Mouse (Mus musculus) liver, embryonic 14.5 days (tissue): Measurements from ENCODE around the gene Ngfr.

Experiments used
- CTCF ChIP-seq: IDR thresholded peaks from 2 replicates; pipeline ENCODE4 v1.5.1; 2016; ENCODE audit warnings: antibody characterized with exemption, low read depth, control low read depth
- EP300 ChIP-seq: IDR thresholded peaks from 2 replicates; pipeline ENCODE4 v1.6.1; 2016; ENCODE audit warnings: antibody characterized with exemption, low read depth

GRCm38 (mm10) chr11:95520456-95521072 lies 67.0 kb downstream of the Ngfr start:
- no peak for TF ChIP-seq EP300
- TF ChIP-seq CTCF = peak; percentile 99
